Mouse (Mus musculus) embryonic fibroblast, embryonic 13.5 days (primary cell): ENCODE measurements around the gene Aip. TPM values are rescaled to one million over a fixed set of nuclear protein-coding genes. Genes with fewer than 3 reads are reported as not detected.

Source experiments
- H3K27ac ChIP-seq: 2 replicates; pipeline ENCODE4 v1.5.1; 2012; ENCODE audit warnings: low read length, control low read depth, inconsistent platforms; ENCODE audit not compliant: insufficient read depth
- H3K4me1 ChIP-seq: 2 replicates; pipeline ENCODE4 v1.6.1; 2011; ENCODE audit warnings: low read length; ENCODE audit not compliant: control insufficient read depth, insufficient read depth
- H3K4me3 ChIP-seq: 2 replicates; pipeline ENCODE4 v1.5.1; 2011; ENCODE audit warnings: mild to moderate bottlenecking, control low read depth, low read length; ENCODE audit not compliant: insufficient read depth
- CTCF ChIP-seq: IDR thresholded peaks from 2 replicates; pipeline ENCODE4 v1.5.1; 2011; ENCODE audit warnings: mild to moderate bottlenecking, control low read depth, low read length, moderate library complexity, borderline replicate concordance; ENCODE audit not compliant: insufficient read depth
- POLR2A ChIP-seq: IDR thresholded peaks from 2 replicates; pipeline ENCODE4 v1.6.1; 2011; ENCODE audit warnings: low read depth, mild to moderate bottlenecking, control low read depth, low read length, moderate library complexity
- polyA plus RNA-seq: library from polyadenylated mRNA; stranded (reverse); fragments of >200 nt; gene quantifications from 2 replicates; pipeline ENCODE4 v1.2.4, GENCODE M21; 2011; ENCODE audit warnings: low read depth; ENCODE audit not compliant: missing spikeins, insufficient read length

Gene Aip
- polyA plus RNA-seq, 1 experiment: 72.7 TPM

DNA sequence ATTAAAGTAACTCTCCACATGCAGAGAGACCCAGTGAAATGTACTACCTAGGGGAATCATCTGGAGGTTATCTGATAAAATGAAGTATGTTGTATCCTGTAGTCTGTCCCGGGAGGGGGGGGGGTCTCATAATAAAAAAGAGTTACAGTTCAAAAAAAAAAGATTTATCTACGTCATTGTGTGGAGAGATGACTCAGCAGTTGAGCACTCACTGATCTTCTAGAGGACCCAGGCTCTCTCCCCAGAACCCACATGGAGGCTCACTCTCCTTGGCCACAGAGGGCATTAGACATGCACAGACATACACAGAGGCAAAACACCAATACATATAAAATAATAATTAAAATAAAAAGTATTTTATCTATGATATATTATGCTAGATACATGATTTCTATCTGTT is 34.3 kb downstream of the Aip start:
- TF ChIP-seq CTCF (no peak), POLR2A (no peak)
- H3K27ac ChIP-seq: no peak overlapping the region
- no peaks in the 10 kb centered on the region for H3K4me1 ChIP-seq
- H3K4me3 ChIP-seq: no peak overlapping the region

- no peak overlapping the region for H3K27ac ChIP-seq
- TF ChIP-seq POLR2A (no peak), CTCF (no peak)
- no peaks in the 10 kb centered on the region for H3K4me1 ChIP-seq
- H3K4me3 ChIP-seq: no peak overlapping the region
Observed at GRCm38 (mm10) chr19:4090446-4090845, 35.2 kb downstream of the Aip start.

GRCm38 (mm10) chr19:4089128-4089527 is 36.5 kb downstream of the Aip start:
- Histone ChIP-seq H3K27ac (no peak overlapping the region), H3K4me3 (no peak overlapping the region), H3K4me1 (no peaks in the 10 kb centered on the region)
- TF ChIP-seq POLR2A (no peak), CTCF (no peak)

DNA sequence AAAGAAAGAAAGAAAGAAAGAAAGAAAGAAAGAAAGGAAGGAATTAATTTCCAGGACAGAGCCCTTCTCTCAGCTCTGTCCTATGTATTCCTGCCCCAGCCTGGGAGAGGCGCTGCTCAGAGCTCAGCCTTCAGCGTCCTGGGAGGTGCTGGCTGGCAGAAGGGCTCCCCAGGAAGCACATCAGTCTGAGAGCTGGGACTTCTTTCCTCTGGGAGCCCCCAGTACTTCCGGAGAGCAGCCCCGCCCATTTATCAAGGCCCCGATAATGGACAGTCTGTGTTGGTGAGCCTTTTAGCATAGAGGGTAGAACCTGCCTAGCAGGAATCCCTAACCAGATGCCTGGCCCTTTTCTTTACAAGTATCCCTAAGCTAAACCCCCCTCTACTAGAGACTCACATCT is 37.5 kb downstream of the Aip start:
- TF ChIP-seq POLR2A: no peak
- no peak overlapping the region for H3K4me3 ChIP-seq
- no peak overlapping the region for H3K27ac ChIP-seq
- H3K4me1 ChIP-seq: no peaks in the 10 kb centered on the region

DNA sequence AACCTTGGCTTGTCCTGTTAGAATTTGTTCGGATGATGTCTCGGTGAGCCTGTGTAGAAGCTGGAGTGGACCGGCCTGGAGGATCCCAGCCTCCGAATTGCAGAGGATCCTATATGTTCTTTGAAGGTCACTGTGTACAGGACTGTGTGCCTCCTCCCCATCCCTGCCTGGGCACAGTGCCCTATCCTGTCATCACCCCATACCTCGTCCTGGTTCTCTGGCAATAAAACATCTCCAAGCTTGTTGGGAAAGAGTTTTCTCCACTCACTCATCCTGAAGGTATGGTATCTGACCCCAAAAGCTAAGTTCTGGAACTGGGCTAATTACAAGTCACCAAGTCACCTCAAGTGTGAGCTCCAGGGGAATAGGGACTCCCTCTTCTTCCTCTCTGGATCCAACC is 38.6 kb downstream of the Aip start:
- TF ChIP-seq CTCF (no peak), POLR2A (no peak)
- Histone ChIP-seq H3K4me1 (no peaks in the 10 kb centered on the region), H3K4me3 (no peak overlapping the region), H3K27ac (no peak overlapping the region)

DNA sequence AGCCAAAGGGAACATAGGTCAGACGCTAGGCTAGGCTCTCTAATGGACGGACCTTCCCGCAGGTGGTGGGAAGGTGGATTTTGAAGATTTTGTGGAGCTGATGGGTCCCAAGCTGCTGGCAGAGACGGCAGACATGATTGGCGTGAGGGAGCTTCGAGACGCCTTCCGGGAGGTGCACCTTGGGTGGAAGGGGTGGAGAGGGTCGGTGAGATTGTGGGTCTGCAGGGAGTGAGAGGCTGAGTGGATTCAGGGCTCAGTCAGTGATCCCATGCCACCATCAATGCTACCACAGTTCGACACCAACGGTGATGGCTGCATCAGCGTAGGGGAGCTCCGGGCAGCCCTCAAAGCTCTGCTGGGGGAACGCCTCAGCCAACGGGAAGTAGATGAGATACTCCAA is 39.5 kb downstream of the Aip start:
- Histone ChIP-seq H3K4me1 (no peaks in the 10 kb centered on the region), H3K27ac (no peak overlapping the region), H3K4me3 (no peak overlapping the region)
- TF ChIP-seq CTCF: no peak
- no peak for TF ChIP-seq POLR2A

GRCm38 (mm10) chr19:4084984-4085383 is 40.7 kb downstream of the Aip start:
- TF ChIP-seq POLR2A (no peak), CTCF (no peak)
- Histone ChIP-seq H3K4me3 (no peak overlapping the region), H3K27ac (no peak overlapping the region), H3K4me1 (no peaks in the 10 kb centered on the region)

DNA sequence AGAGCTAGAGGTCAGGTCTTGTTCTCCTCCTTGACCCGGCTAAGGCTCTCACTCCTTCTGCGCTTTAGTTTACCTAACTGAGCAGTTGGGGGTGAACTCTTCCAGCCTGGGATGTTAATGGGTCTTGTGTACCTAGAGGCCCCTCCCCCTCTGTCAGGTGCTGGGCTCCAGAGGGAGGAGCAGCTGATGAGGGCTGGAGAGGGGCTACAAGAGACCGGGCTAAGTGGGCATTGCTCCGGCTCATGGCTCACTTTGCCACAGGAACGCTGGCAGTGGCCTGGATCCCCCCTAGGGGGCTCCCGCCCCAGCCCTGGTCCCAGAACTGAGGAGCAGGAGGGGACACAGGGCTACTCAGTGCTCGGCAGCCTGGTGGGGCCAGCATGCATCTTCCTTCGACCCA is 41.8 kb downstream of the Aip start:
- TF ChIP-seq POLR2A (no peak), CTCF (no peak)
- H3K27ac ChIP-seq: no peak overlapping the region
- H3K4me1 ChIP-seq: no peaks in the 10 kb centered on the region
- H3K4me3 ChIP-seq: no peak overlapping the region

- no peak for TF ChIP-seq POLR2A
- TF ChIP-seq CTCF: no peak
- Histone ChIP-seq H3K4me1 (no peaks in the 10 kb centered on the region), H3K27ac (no peak overlapping the region), H3K4me3 (no peak overlapping the region)
Observed at GRCm38 (mm10) chr19:4083316-4083715, 42.3 kb downstream of the Aip start.

GRCm38 (mm10) chr19:4082219-4082965 is 43.3 kb downstream of the Aip start:
- Histone ChIP-seq H3K4me1 (no peaks in the 10 kb centered on the region), H3K4me3 (no peak overlapping the region), H3K27ac (no peak overlapping the region)
- TF ChIP-seq CTCF (no peak), POLR2A (no peak)
